Comparison of ENCODE assay signal across 13 mouse cellular contexts in the genomic region with DNA sequence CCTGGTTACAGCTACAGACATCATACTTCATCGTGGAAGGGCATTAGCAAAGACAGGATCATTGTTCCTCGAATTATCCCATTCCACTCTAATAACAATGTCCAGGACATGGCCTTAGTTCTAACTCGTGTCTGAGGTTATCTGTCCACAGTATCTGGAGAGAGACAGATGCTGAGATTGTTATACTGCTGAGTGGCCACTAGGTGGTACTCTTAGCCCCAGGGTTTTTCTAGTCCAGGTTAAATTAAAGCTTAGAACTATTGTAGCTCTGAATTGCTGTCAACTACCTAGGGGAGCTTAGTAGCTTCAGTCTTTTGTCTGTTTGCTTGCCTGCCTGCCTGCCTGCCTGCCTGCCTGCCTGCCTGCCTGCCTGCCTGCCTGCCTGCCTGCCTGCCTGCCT. TPM values are rescaled to one million over a fixed set of nuclear protein-coding genes. Genes with fewer than 3 reads are reported as not detected.
DNase-seq lines count a peak whose midpoint lies in the region; ATAC-seq and TF ChIP-seq lines count a peak whose summit lies in the region.
"Had no signal": no experiment of that assay in that cellular context is flagged by ENCODE, and none has a peak within 500 bp of the region (broad histone marks: within the 10 kb centered on the region; RNA-seq: fewer than 3 reads in every experiment).

No protein-coding gene starts in this region.

- WGBS in hindbrain, embryonic 14.5 days: 16% methylated on average over 3 of the region's 3 CpGs
- 17% methylated on average over 3 of the region's 3 CpGs for WGBS in hindbrain, embryonic 13.5 days
- whole genome bisulfite sequencing in intestine, embryonic 16.5 days: 11% methylated on average over 3 of the region's 3 CpGs

- H3K27me3 ChIP-seq in hindbrain, embryonic 14.5 days (ENCODE audit: control insufficient read depth, insufficient read depth, low read length): no peaks in the 10 kb centered on the region
- peaks cover 11% of the 10 kb centered on the region for H3K27me3 ChIP-seq in hindbrain, embryonic 13.5 days
- peaks cover 18% of the 10 kb centered on the region for H3K27me3 ChIP-seq in G1E (ENCODE audit: insufficient read depth, low read length)
- no peaks in the 10 kb centered on the region for H3K27me3 ChIP-seq in intestine, embryonic 16.5 days (replicated peaks; ENCODE audit: control insufficient read depth, insufficient read depth, low read length)

- H3K4me2 ChIP-seq in hindbrain, embryonic 14.5 days (replicated peaks): no peak overlapping the region
- H3K4me2 ChIP-seq in hindbrain, embryonic 13.5 days: no peak overlapping the region
- H3K4me2 ChIP-seq in intestine, embryonic 16.5 days (ENCODE audit: low read depth, low read length): no peak overlapping the region
- H3K4me2 ChIP-seq: limb, embryonic 13.5 days had no signal

- H3K36me3 ChIP-seq in hindbrain, embryonic 14.5 days (replicated peaks; ENCODE audit: control insufficient read depth, insufficient read depth): no peaks in the 10 kb centered on the region
- H3K36me3 ChIP-seq in hindbrain, embryonic 13.5 days: no peaks in the 10 kb centered on the region
- no peaks in the 10 kb centered on the region for H3K36me3 ChIP-seq in G1E (replicated peaks)
- H3K36me3 ChIP-seq in intestine, embryonic 16.5 days (ENCODE audit: control insufficient read depth, insufficient read depth, low read length): no peaks in the 10 kb centered on the region
- H3K36me3 ChIP-seq: limb, embryonic 13.5 days had no signal

- H3K9ac ChIP-seq in hindbrain, embryonic 14.5 days: no peak overlapping the region
- H3K9ac ChIP-seq in hindbrain, embryonic 13.5 days: no peak overlapping the region
- H3K9ac ChIP-seq in intestine, embryonic 16.5 days (ENCODE audit: low read depth, low read length): no peak overlapping the region
- H3K9ac ChIP-seq: limb, embryonic 13.5 days had no signal

- H3K4me1 ChIP-seq in hindbrain, embryonic 14.5 days (replicated peaks; ENCODE audit: control insufficient read depth, insufficient read depth, low read length): no peaks in the 10 kb centered on the region
- no peaks in the 10 kb centered on the region for H3K4me1 ChIP-seq in hindbrain, embryonic 13.5 days (replicated peaks)
- no peaks in the 10 kb centered on the region for H3K4me1 ChIP-seq in G1E (ENCODE audit: insufficient read depth, low read depth, low read length)
- no peaks in the 10 kb centered on the region for H3K4me1 ChIP-seq in intestine, embryonic 16.5 days (ENCODE audit: control insufficient read depth, insufficient read depth, low read length)
- H3K4me1 ChIP-seq: limb, embryonic 13.5 days had no signal

- no peaks in the 10 kb centered on the region for H3K9me3 ChIP-seq in hindbrain, embryonic 14.5 days (ENCODE audit: control insufficient read depth, low read length)
- H3K9me3 ChIP-seq in hindbrain, embryonic 13.5 days: no peaks in the 10 kb centered on the region
- H3K9me3 ChIP-seq in G1E (replicated peaks): no peaks in the 10 kb centered on the region
- no peaks in the 10 kb centered on the region for H3K9me3 ChIP-seq in intestine, embryonic 16.5 days (ENCODE audit: control insufficient read depth, low read length)
- H3K9me3 ChIP-seq: limb, embryonic 13.5 days had no signal

- no peak overlapping the region for H3K27ac ChIP-seq in hindbrain, embryonic 14.5 days
- H3K27ac ChIP-seq in hindbrain, embryonic 13.5 days: no peak overlapping the region
- no peak overlapping the region for H3K27ac ChIP-seq in intestine, embryonic 16.5 days (ENCODE audit: low read length)
- H3K27ac ChIP-seq: limb, embryonic 13.5 days had no signal

- peak; percentile 73 for DNase-seq in hindbrain, embryonic 14.5 days (ENCODE audit: low spot score)
- DNase-seq in 416B (ENCODE audit: low read depth) (peak; percentile 64), G1E (ENCODE audit: low spot score) (peak; percentile 32)
- DNase-seq in forelimb bud, embryonic 11.5 days (ENCODE audit: low read depth, low spot score): peak; percentile 13
- DNase-seq in layer of hippocampus, adult 8-10 months (ENCODE audit: low spot score in 2 of 2): no peak
- no peak for DNase-seq in layer of hippocampus, postnatal 10 days (ENCODE audit: low spot score in 2 of 2)
- DNase-seq: adrenal gland, postnatal 14 days had no signal

- no peak overlapping the region for H3K4me3 ChIP-seq in hindbrain, embryonic 14.5 days (replicated peaks; ENCODE audit: low read length)
- no peak overlapping the region for H3K4me3 ChIP-seq in hindbrain, embryonic 13.5 days
- H3K4me3 ChIP-seq in G1E (ENCODE audit: low read depth, low read length): no peak overlapping the region
- H3K4me3 ChIP-seq in intestine, embryonic 16.5 days (ENCODE audit: low read length): no peak overlapping the region
- H3K4me3 ChIP-seq: limb, embryonic 13.5 days; myocyte had no signal

- ATAC-seq in hindbrain, embryonic 14.5 days (ENCODE audit: low FRiP score): no peak
- no peak for ATAC-seq in hindbrain, embryonic 13.5 days (ENCODE audit: low FRiP score)
- no peak for ATAC-seq in G1E (ENCODE audit: extremely low read depth, insufficient number of reproducible peaks, low FRiP score, poor library complexity, severe bottlenecking)
- no peak for ATAC-seq in intestine, embryonic 16.5 days

- TF ChIP-seq CTCF in G1E (IDR thresholded peaks at IDR 0.05; ENCODE audit: low read depth, low read length): peak; percentile 60

RNA-seq across cellular contexts. Expression of a gene that starts 15.3 kb away (rescaled TPM):
- 164 and 173 TPM in 2 replicates for polyA plus RNA-seq in hindbrain, embryonic 14.5 days (2014; fragmentation: Nextera tagmentation; extraction: Ambion mirVana)
- 167 and 169 TPM in 2 replicates for polyA plus RNA-seq in hindbrain, embryonic 13.5 days (2015; fragmentation: Nextera tagmentation; extraction: Ambion mirVana)
- total RNA-seq in G1E (2014; fragmentation: Nextera tagmentation): 51.8 and 70.5 TPM in 2 replicates
- 95.4 and 102 TPM in 2 replicates for total RNA-seq in G1E (2017)
- polyA plus RNA-seq in G1E (2012): 302 and 361 TPM in 2 replicates
- 10 to 100 TPM; 55.5 to 72.3 (median 59.8) TPM for total RNA-seq in layer of hippocampus, adult 8-10 months (2022)
- 10 to 100 TPM; 70.4 to 75.6 TPM for total RNA-seq in layer of hippocampus, postnatal 10 days (2021)
- polyA plus RNA-seq in intestine, embryonic 16.5 days (2015; fragmentation: Nextera tagmentation; extraction: Ambion mirVana): 84.5 and 90.9 TPM in 2 replicates

RNA-seq across cellular contexts. Expression of a gene that starts 25.8 kb away (rescaled TPM):
- 29.7 and 36.6 TPM in 2 replicates for polyA plus RNA-seq in hindbrain, embryonic 14.5 days (2014; fragmentation: Nextera tagmentation; extraction: Ambion mirVana)
- polyA plus RNA-seq in hindbrain, embryonic 13.5 days (2015; fragmentation: Nextera tagmentation; extraction: Ambion mirVana): 31.4 and 32.3 TPM in 2 replicates
- 23.0 and 35.2 TPM in 2 replicates for total RNA-seq in G1E (2014; fragmentation: Nextera tagmentation)
- 24.5 and 35.3 TPM in 2 replicates for total RNA-seq in G1E (2017)
- polyA plus RNA-seq in G1E (2012): 5.4 and 7.4 TPM in 2 replicates
- 10 to 100 TPM; 19.1 to 21.2 (median 19.9) TPM for total RNA-seq in layer of hippocampus, adult 8-10 months (2022)
- 10 to 100 TPM; 18.9 to 21.3 TPM for total RNA-seq in layer of hippocampus, postnatal 10 days (2021)
- 27.3 and 28.2 TPM in 2 replicates for polyA plus RNA-seq in intestine, embryonic 16.5 days (2015; fragmentation: Nextera tagmentation; extraction: Ambion mirVana)

RNA-seq across cellular contexts. Expression of a gene that starts 30.7 kb away (rescaled TPM):
- polyA plus RNA-seq in hindbrain, embryonic 14.5 days (2014; fragmentation: Nextera tagmentation; extraction: Ambion mirVana): 0.43 and 0.51 TPM in 2 replicates
- polyA plus RNA-seq in hindbrain, embryonic 13.5 days (2015; fragmentation: Nextera tagmentation; extraction: Ambion mirVana): 0.13 and 0.34 TPM in 2 replicates
- total RNA-seq in G1E (2014; fragmentation: Nextera tagmentation) (not detected in 2 replicates), G1E (2017) (not detected in 2 replicates)
- not detected in 2 replicates for polyA plus RNA-seq in G1E (2012)
- total RNA-seq in layer of hippocampus, adult 8-10 months (2022): under 1 TPM; 0.26 to 0.64 (median 0.34) TPM
- under 1 TPM in 1 of 2 experiments, not detected in 1; 0.11 TPM for total RNA-seq in layer of hippocampus, postnatal 10 days (2021)
- polyA plus RNA-seq in intestine, embryonic 16.5 days (2015; fragmentation: Nextera tagmentation; extraction: Ambion mirVana): 0.04 TPM in 1 of 2 replicates, not detected in the other
- total RNA-seq: adrenal gland, postnatal 14 days; heart, postnatal 10 days had no signal
- polyA plus RNA-seq: limb, embryonic 13.5 days; myocyte; spleen, adult 2 months had no signal

RNA-seq across cellular contexts. Expression of a gene that starts 41.6 kb away (rescaled TPM):
- polyA plus RNA-seq in hindbrain, embryonic 14.5 days (2014; fragmentation: Nextera tagmentation; extraction: Ambion mirVana): 4.2 and 5.4 TPM in 2 replicates
- 3.5 and 4.4 TPM in 2 replicates for polyA plus RNA-seq in hindbrain, embryonic 13.5 days (2015; fragmentation: Nextera tagmentation; extraction: Ambion mirVana)
- total RNA-seq in G1E (2014; fragmentation: Nextera tagmentation) (0.87 and 3.8 TPM in 2 replicates), G1E (2017) (0.12 and 0.27 TPM in 2 replicates)
- polyA plus RNA-seq in G1E (2012): 0.11 TPM in 1 of 2 replicates, not detected in the other
- 1 to 10 TPM; 2.7 to 4.1 (median 3.2) TPM for total RNA-seq in layer of hippocampus, adult 8-10 months (2022)
- 1 to 10 TPM in 1 of 2 experiments, under 1 TPM in 1; 0.73 to 2.3 TPM for total RNA-seq in layer of hippocampus, postnatal 10 days (2021)
- 0.12 and 0.27 TPM in 2 replicates for polyA plus RNA-seq in intestine, embryonic 16.5 days (2015; fragmentation: Nextera tagmentation; extraction: Ambion mirVana)
- total RNA-seq: adrenal gland, postnatal 14 days had no signal
- polyA plus RNA-seq: limb, embryonic 13.5 days; spleen, adult 2 months had no signal

RNA-seq across cellular contexts. Expression of a gene that starts 54.2 kb away (rescaled TPM):
- 48.3 and 52.5 TPM in 2 replicates for polyA plus RNA-seq in hindbrain, embryonic 14.5 days (2014; fragmentation: Nextera tagmentation; extraction: Ambion mirVana)
- 65.7 and 67.5 TPM in 2 replicates for polyA plus RNA-seq in hindbrain, embryonic 13.5 days (2015; fragmentation: Nextera tagmentation; extraction: Ambion mirVana)
- total RNA-seq in G1E (2014; fragmentation: Nextera tagmentation): 48.4 and 54.9 TPM in 2 replicates
- total RNA-seq in G1E (2017): 77.6 and 94.1 TPM in 2 replicates
- 13.8 and 14.3 TPM in 2 replicates for polyA plus RNA-seq in G1E (2012)
- 10 to 100 TPM; 42.6 to 64.1 (median 51.9) TPM for total RNA-seq in layer of hippocampus, adult 8-10 months (2022)
- 10 to 100 TPM; 43.6 to 52.9 TPM for total RNA-seq in layer of hippocampus, postnatal 10 days (2021)
- 40.0 and 40.2 TPM in 2 replicates for polyA plus RNA-seq in intestine, embryonic 16.5 days (2015; fragmentation: Nextera tagmentation; extraction: Ambion mirVana)

Comparison
In these comparisons a context has a peak if more than half of its experiments do, and no peak if none do; other contexts are left out.
1. DNase-seq: peak in hindbrain, embryonic 14.5 days (single experiment), 416B (single experiment), G1E (single experiment) and forelimb bud, embryonic 11.5 days (single experiment); none in layer of hippocampus, adult 8-10 months (0 of 2) and layer of hippocampus, postnatal 10 days (0 of 2).